Mouse (Mus musculus) hindbrain, postnatal 0 days (tissue): Measurements from ENCODE around the gene Wwox. TPM values are rescaled to one million over a fixed set of nuclear protein-coding genes. Genes with fewer than 3 reads are reported as not detected.

Source experiments
- ATAC-seq: fragments of 200-750 bp; cut with Nextera tagmentation; 2 replicates; pipeline ENCODE4 v1.8.0; 2017; ENCODE audit warnings: mild to moderate bottlenecking, moderate TSS enrichment, moderate library complexity
- DNase-seq: peaks from one replicate; pipeline ENCODE4 v3.0.0-alpha.2; 2015; ENCODE audit warnings: low spot score
- H3K27ac ChIP-seq: fragments of 300-500 bp; sonication (generic); 2 replicates; pipeline ENCODE4 v1.5.1; 2014; ENCODE audit warnings: mild to moderate bottlenecking
- H3K27me3 ChIP-seq: fragments of 300-500 bp; sonication (generic); 2 replicates; pipeline ENCODE4 v1.6.1; 2014; ENCODE audit warnings: low read length, mixed read lengths; ENCODE audit not compliant: insufficient read depth
- H3K36me3 ChIP-seq: fragments of 300-500 bp; sonication (generic); 2 replicates; pipeline ENCODE4 v1.6.1; 2014; ENCODE audit warnings: low read length, mixed read lengths; ENCODE audit not compliant: insufficient read depth
- H3K4me1 ChIP-seq: fragments of 300-500 bp; sonication (generic); 2 replicates; pipeline ENCODE4 v1.6.1; 2014; ENCODE audit warnings: antibody characterized with exemption, low read length, mixed read lengths; ENCODE audit not compliant: insufficient read depth
- H3K4me2 ChIP-seq: fragments of 300-500 bp; sonication (generic); 2 replicates; pipeline ENCODE4 v1.6.1; 2014; ENCODE audit warnings: low read depth, mild to moderate bottlenecking, low read length, moderate library complexity, mixed read lengths
- H3K4me3 ChIP-seq: fragments of 300-500 bp; sonication (generic); 2 replicates; pipeline ENCODE4 v1.5.1; 2014; ENCODE audit warnings: low read length
- H3K9ac ChIP-seq: fragments of 300-500 bp; sonication (generic); replicated peaks from 2 replicates; pipeline ENCODE4 v1.6.1; 2014; ENCODE audit warnings: mild to moderate bottlenecking, low read length, moderate library complexity, mixed read lengths
- H3K9me3 ChIP-seq: fragments of 300-500 bp; sonication (generic); 2 replicates; pipeline ENCODE4 v1.6.1; 2016; ENCODE audit warnings: low read length, mixed read lengths
- CTCF ChIP-seq: IDR thresholded peaks from 2 replicates; pipeline ENCODE4 v1.5.1; 2016; ENCODE audit warnings: antibody characterized with exemption, control low read depth, low read depth
- WGBS: fragments of 180-500 bp; shearing (Covaris S2); extraction: QIAGEN DNeasy Blood & Tissue Kit; methylation state at CpG from one replicate; pipeline ENCODE4 v1.1.7; 2014; 5-methylcytosine and 5-hydroxymethylcytosine counted together
- polyA plus RNA-seq: library from polyadenylated mRNA; unstranded; fragments of >200 nt; fragmentation: Nextera tagmentation; extraction: Ambion mirVana; gene quantifications from 2 replicates; pipeline ENCODE4 v1.2.1, GENCODE M21; 2015
- total RNA-seq: library from RNA; depleted of rRNA; stranded (reverse); fragments of >200 nt; gene quantifications from 2 replicates; pipeline ENCODE4 v1.2.3, GENCODE M21; 2014

The Wwox gene
- total and polyA plus RNA-seq, 2 experiments from 2014 or later = 17.1 to 19.8 TPM

- no peak overlapping the region for H3K4me3 ChIP-seq
- WGBS = 63% methylated on average over 8 of the region's 8 CpGs
Observed at GRCm38 (mm10) chr8:115290224-115290623, 850.8 kb downstream of the Wwox start.

GRCm38 (mm10) chr8:115296760-115297159, 857.3 kb downstream of the Wwox start:
- 64% methylated on average over 9 of the region's 9 CpGs for WGBS
- H3K4me1 ChIP-seq = no peaks in the 10 kb centered on the region
- DNase-seq (no peak), ATAC-seq (no peak)
- peaks cover 2% of the 10 kb centered on the region; the same call in 1 of the 2 replicates for H3K9me3 ChIP-seq
- H3K36me3 ChIP-seq = no peaks in the 10 kb centered on the region
- no peak overlapping the region for H3K4me2 ChIP-seq
- H3K27ac ChIP-seq = no peak overlapping the region
- H3K27me3 ChIP-seq = no peaks in the 10 kb centered on the region
- H3K4me3 ChIP-seq = no peak overlapping the region
- H3K9ac ChIP-seq = no peak overlapping the region
- TF ChIP-seq CTCF = no peak

More at GRCm38 (mm10) chr8:115290224-115290623, 850.8 kb downstream of the Wwox start:
- no peaks in the 10 kb centered on the region for H3K4me1 ChIP-seq
- ATAC-seq = no peak
- H3K27ac ChIP-seq = no peak overlapping the region
- peaks cover 4% of the 10 kb centered on the region; the same call in 1 of the 2 replicates for H3K9me3 ChIP-seq
- H3K27me3 ChIP-seq = no peaks in the 10 kb centered on the region
- no peak for TF ChIP-seq CTCF
- H3K36me3 ChIP-seq = no peaks in the 10 kb centered on the region
- no peak overlapping the region for H3K4me2 ChIP-seq
- DNase-seq = no peak
- no peak overlapping the region for H3K9ac ChIP-seq

GRCm38 (mm10) chr8:115302484-115302883, 863.0 kb downstream of the Wwox start:
- ATAC-seq = no peak
- Histone ChIP-seq H3K9ac (no peak overlapping the region), H3K4me3 (no peak overlapping the region), H3K27ac (no peak overlapping the region), H3K27me3 (no peaks in the 10 kb centered on the region), H3K36me3 (no peaks in the 10 kb centered on the region), H3K4me1 (no peaks in the 10 kb centered on the region; the same call in 1 of the 2 replicates), H3K4me2 (no peak overlapping the region), H3K9me3 (no peaks in the 10 kb centered on the region)
- WGBS = 30% methylated on average over 7 of the region's 7 CpGs
- peak; percentile 43 for DNase-seq
- TF ChIP-seq CTCF = no peak

GRCm38 (mm10) chr8:115307412-115307811, 868.0 kb downstream of the Wwox start:
- no peaks in the 10 kb centered on the region for H3K4me1 ChIP-seq
- DNase-seq = no peak
- no peak for ATAC-seq
- no peak overlapping the region for H3K9ac ChIP-seq
- H3K27me3 ChIP-seq = no peaks in the 10 kb centered on the region
- H3K36me3 ChIP-seq = no peaks in the 10 kb centered on the region
- H3K4me2 ChIP-seq = no peak overlapping the region
- WGBS = 53% methylated on average over 4 of the region's 4 CpGs
- no peaks in the 10 kb centered on the region for H3K9me3 ChIP-seq
- no peak for TF ChIP-seq CTCF
- no peak overlapping the region for H3K27ac ChIP-seq
- H3K4me3 ChIP-seq = no peak overlapping the region

- WGBS = 94% methylated on average over 6 of the region's 6 CpGs
Observed at GRCm38 (mm10) chr8:115311003-115311402, 871.5 kb downstream of the Wwox start.

GRCm38 (mm10) chr8:115312371-115312770, 872.9 kb downstream of the Wwox start:
- Histone ChIP-seq H3K9ac (no peak overlapping the region), H3K9me3 (no peaks in the 10 kb centered on the region), H3K4me1 (no peaks in the 10 kb centered on the region), H3K27me3 (no peaks in the 10 kb centered on the region), H3K27ac (no peak overlapping the region), H3K36me3 (no peaks in the 10 kb centered on the region), H3K4me3 (no peak overlapping the region), H3K4me2 (no peak overlapping the region)
- 68% methylated on average over 2 of the region's 2 CpGs for WGBS
- DNase-seq = no peak
- no peak for TF ChIP-seq CTCF
- ATAC-seq = no peak

More at GRCm38 (mm10) chr8:115311003-115311402, 871.5 kb downstream of the Wwox start:
- H3K36me3 ChIP-seq = no peaks in the 10 kb centered on the region
- H3K4me3 ChIP-seq = no peak overlapping the region
- H3K9me3 ChIP-seq = no peaks in the 10 kb centered on the region
- no peak for ATAC-seq
- no peaks in the 10 kb centered on the region for H3K27me3 ChIP-seq
- H3K9ac ChIP-seq = no peak overlapping the region
- no peak overlapping the region for H3K4me2 ChIP-seq
- no peak for DNase-seq
- H3K27ac ChIP-seq = no peak overlapping the region
- no peak for TF ChIP-seq CTCF
- H3K4me1 ChIP-seq = no peaks in the 10 kb centered on the region

GRCm38 (mm10) chr8:115322501-115322900, 883.0 kb downstream of the Wwox start:
- ATAC-seq = no peak
- no peak for TF ChIP-seq CTCF
- Histone ChIP-seq H3K4me2 (no peak overlapping the region), H3K9me3 (no peaks in the 10 kb centered on the region), H3K27ac (no peak overlapping the region), H3K27me3 (no peaks in the 10 kb centered on the region), H3K4me1 (no peaks in the 10 kb centered on the region), H3K9ac (no peak overlapping the region), H3K4me3 (no peak overlapping the region), H3K36me3 (no peaks in the 10 kb centered on the region)
- WGBS = 85% methylated on average over 5 of the region's 5 CpGs
- DNase-seq = no peak
